Mouse (Mus musculus) stomach, embryonic 16.5 days (tissue): ENCODE results near the gene Itga9. TPM values are rescaled to one million over a fixed set of nuclear protein-coding genes. Genes with fewer than 3 reads are reported as not detected.
A peak's percentile ranks its signal among the peaks of the same experiment; 100 is the strongest.

ENCODE experiments used
- ATAC-seq: fragments of 200-750 bp; cut with Nextera tagmentation; 2 replicates; pipeline ENCODE4 v1.8.0; 2017; ENCODE audit warnings: moderate number of reproducible peaks, moderate TSS enrichment; ENCODE audit not compliant: insufficient read depth, low FRiP score
- H3K27ac ChIP-seq: fragments of 300-500 bp; sonication (generic); 2 replicates; pipeline ENCODE4 v1.5.1; 2014; ENCODE audit warnings: low read length
- H3K27me3 ChIP-seq: fragments of 300-500 bp; sonication (generic); 2 replicates; pipeline ENCODE4 v1.6.1; 2014; ENCODE audit warnings: low read length, control low read depth, mixed read lengths; ENCODE audit not compliant: control insufficient read depth, insufficient read depth
- H3K36me3 ChIP-seq: fragments of 300-500 bp; sonication (generic); 2 replicates; pipeline ENCODE4 v1.6.1; 2014; ENCODE audit warnings: low read length; ENCODE audit not compliant: control insufficient read depth, insufficient read depth
- H3K4me1 ChIP-seq: fragments of 300-500 bp; sonication (generic); 2 replicates; pipeline ENCODE4 v1.6.1; 2014; ENCODE audit warnings: low read length, control low read depth, mixed read lengths; ENCODE audit not compliant: control insufficient read depth, insufficient read depth
- H3K4me2 ChIP-seq: fragments of 300-500 bp; sonication (generic); 2 replicates; pipeline ENCODE4 v1.6.1; 2014; ENCODE audit warnings: low read depth, low read length, mixed read lengths
- H3K4me3 ChIP-seq: fragments of 300-500 bp; sonication (generic); replicated peaks from 2 replicates; pipeline ENCODE4 v1.5.1; 2014; ENCODE audit warnings: mild to moderate bottlenecking, low read length
- H3K9ac ChIP-seq: fragments of 300-500 bp; sonication (generic); 2 replicates; pipeline ENCODE4 v1.6.1; 2014; ENCODE audit warnings: low read length
- H3K9me3 ChIP-seq: fragments of 300-500 bp; sonication (generic); replicated peaks from 2 replicates; pipeline ENCODE4 v1.6.1; 2016; ENCODE audit warnings: low read length, control low read depth; ENCODE audit not compliant: control insufficient read depth
- WGBS: fragments of 180-500 bp; shearing (Covaris S2); extraction: QIAGEN DNeasy Blood & Tissue Kit; methylation state at CpG from one replicate; pipeline ENCODE4 v1.1.7; 2014; 5-methylcytosine and 5-hydroxymethylcytosine counted together
- polyA plus RNA-seq: library from polyadenylated mRNA; unstranded; fragments of >200 nt; fragmentation: Nextera tagmentation; extraction: Ambion mirVana; gene quantifications from 2 replicates; pipeline ENCODE4 v1.2.1, GENCODE M21; 2015

Gene Itga9
- polyA plus RNA-seq, 1 experiment from 2014 or later: 5.5 TPM

DNA sequence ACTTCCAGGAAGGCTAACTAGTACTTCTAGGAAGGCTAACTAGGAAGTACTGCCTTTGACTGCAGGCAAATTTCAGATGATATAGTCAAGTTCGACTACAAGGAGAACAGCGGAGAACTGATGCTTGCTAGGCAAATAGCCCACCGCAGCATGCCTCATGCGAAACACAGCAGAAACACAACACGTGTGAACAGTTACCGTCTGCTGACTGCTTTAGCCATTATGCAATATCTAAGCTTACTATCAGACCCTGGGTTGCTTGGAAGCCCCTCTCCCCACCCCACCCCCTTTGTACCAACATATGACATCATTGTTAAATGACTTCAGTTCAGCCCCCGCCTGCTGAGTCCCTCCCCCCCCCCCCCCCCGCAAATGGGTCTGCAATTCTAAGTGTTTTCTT, 123.7 kb downstream of the Itga9 start:
- no peak overlapping the region for H3K4me2 ChIP-seq
- no peaks in the 10 kb centered on the region for H3K9me3 ChIP-seq
- no peak for ATAC-seq
- no peaks in the 10 kb centered on the region for H3K27me3 ChIP-seq
- no peak overlapping the region for H3K9ac ChIP-seq
- H3K4me3 ChIP-seq: no peak overlapping the region
- H3K4me1 ChIP-seq: peaks cover 8% of the 10 kb centered on the region
- H3K27ac ChIP-seq: 0 out of 2 replicates have a peak overlapping the region, but pooled peaks have one; percentile 15
- H3K36me3 ChIP-seq: no peaks in the 10 kb centered on the region
- WGBS: 76% methylated on average over 8 of the region's 8 CpGs

DNA sequence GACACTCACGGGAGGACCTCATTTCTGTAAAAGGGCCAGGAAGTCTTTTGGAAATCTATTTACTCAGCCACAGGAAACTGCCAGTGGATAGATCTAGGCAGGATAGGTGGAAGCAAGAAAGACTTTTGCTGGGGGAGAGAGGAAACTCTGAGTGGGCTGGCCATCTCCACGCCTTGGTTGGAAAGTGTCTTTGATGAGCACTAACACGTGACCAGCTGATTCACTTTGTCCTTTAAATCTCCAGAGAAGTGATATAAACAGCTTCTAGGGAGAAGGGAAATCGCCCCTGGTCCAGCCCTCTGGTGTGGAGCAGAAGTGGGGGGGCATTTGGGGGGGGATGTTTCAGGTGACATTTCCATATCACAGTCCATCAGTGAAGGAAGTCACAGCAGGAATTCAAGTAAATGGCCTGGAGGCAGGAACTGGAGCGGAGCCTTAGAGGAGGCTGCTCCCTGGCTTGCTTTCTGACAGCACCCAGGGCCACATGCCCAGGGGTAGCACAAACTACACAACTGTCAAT, 124.4 kb downstream of the Itga9 start:
- H3K36me3 ChIP-seq: no peaks in the 10 kb centered on the region
- peak overlapping the region; percentile 72 for H3K27ac ChIP-seq
- H3K4me2 ChIP-seq: no peak overlapping the region
- ATAC-seq: peak; percentile 19; the same call in 1 of the 2 replicates
- no peaks in the 10 kb centered on the region for H3K27me3 ChIP-seq
- no peaks in the 10 kb centered on the region for H3K9me3 ChIP-seq
- peaks cover 8% of the 10 kb centered on the region for H3K4me1 ChIP-seq
- no peak overlapping the region; the same call in 1 of the 2 replicates for H3K9ac ChIP-seq
- 51% methylated on average over 5 of the region's 5 CpGs for WGBS
- no peak overlapping the region for H3K4me3 ChIP-seq

DNA sequence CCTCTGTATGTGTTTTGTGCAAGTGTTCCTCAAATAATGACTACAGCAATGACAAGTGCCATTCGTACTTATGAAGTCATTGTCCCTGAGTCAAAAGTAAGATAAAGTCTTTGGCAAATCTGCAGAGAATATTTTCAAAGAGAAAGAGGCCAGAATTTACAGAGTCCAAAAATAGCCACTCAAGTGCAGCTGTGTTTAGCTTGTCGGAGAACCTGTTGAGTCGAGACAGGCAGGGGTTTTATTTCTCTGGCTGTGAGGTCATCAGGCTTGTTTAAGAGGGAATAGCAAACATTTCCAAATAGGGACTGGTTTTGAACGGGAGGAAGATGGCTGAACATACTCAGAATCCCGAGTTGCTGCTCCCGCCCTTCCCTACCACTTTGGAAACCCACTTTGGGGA, 125.2 kb downstream of the Itga9 start:
- no peaks in the 10 kb centered on the region for H3K27me3 ChIP-seq
- no peaks in the 10 kb centered on the region for H3K36me3 ChIP-seq
- peak overlapping the region; percentile 72 for H3K27ac ChIP-seq
- ATAC-seq: peak; percentile 78; the same call in 1 of the 2 replicates
- no peaks in the 10 kb centered on the region for H3K9me3 ChIP-seq
- no peak overlapping the region for H3K9ac ChIP-seq
- H3K4me3 ChIP-seq: no peak overlapping the region
- H3K4me2 ChIP-seq: no peak overlapping the region
- peaks cover 8% of the 10 kb centered on the region for H3K4me1 ChIP-seq
- 19% methylated on average over 6 of the region's 6 CpGs for WGBS

DNA sequence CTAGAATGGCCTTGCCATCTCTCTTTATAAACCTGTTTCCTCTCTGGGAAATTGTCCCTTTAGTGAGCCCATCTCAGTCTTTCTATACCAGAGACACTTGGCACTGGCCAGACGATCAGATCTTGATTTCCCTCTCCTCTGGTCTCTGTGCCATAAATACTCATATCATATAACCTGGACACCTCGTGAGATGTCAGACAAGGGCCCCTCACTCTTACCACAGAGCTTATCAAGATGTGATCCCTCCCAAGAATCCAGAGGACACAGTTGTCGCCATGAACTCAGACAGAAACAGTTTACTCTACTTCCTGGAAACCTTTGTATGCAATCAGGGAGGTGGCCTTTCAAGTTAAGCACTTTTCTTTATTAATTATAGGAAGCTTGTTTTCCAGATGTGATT, 127.1 kb downstream of the Itga9 start:
- H3K4me3 ChIP-seq: no peak overlapping the region
- peaks cover 17% of the 10 kb centered on the region for H3K4me1 ChIP-seq
- no peaks in the 10 kb centered on the region for H3K36me3 ChIP-seq
- H3K27ac ChIP-seq: no peak overlapping the region
- 62% methylated on average over 3 of the region's 3 CpGs for WGBS
- ATAC-seq: no peak
- no peak overlapping the region for H3K4me2 ChIP-seq
- H3K27me3 ChIP-seq: no peaks in the 10 kb centered on the region
- no peaks in the 10 kb centered on the region for H3K9me3 ChIP-seq
- H3K9ac ChIP-seq: no peak overlapping the region

DNA sequence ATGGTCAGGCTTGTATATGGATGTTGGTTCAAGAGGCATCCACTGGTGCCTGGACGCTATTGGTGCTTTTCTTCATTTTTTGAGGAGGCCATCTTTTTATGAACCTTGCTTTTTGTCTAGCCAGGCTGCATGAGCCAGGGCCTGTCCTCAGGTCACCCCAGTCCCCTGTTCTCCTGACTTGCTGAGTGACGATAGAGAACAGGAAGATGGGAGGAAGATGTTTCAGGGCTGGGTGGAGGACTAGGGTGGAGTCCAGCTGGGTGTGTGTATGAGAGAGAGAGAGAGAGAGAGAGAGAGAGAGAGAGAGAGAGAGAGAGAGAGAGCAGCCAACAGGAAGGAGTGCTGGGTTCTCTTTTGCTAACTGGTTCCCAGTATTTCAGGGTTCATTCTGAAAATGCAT, 130.6 kb downstream of the Itga9 start:
- no peak for ATAC-seq
- H3K27me3 ChIP-seq: no peaks in the 10 kb centered on the region
- peak overlapping the region; percentile 90 for H3K27ac ChIP-seq
- peaks cover 9% of the 10 kb centered on the region for H3K4me1 ChIP-seq
- no peak overlapping the region for H3K4me2 ChIP-seq
- H3K9ac ChIP-seq: no peak overlapping the region
- no peaks in the 10 kb centered on the region for H3K9me3 ChIP-seq
- H3K36me3 ChIP-seq: no peaks in the 10 kb centered on the region
- no peak overlapping the region for H3K4me3 ChIP-seq
- 71% methylated on average over 2 of the region's 2 CpGs for WGBS

GRCm38 (mm10) chr9:118737601-118738137, 131.2 kb downstream of the Itga9 start:
- peak; percentile 93 for ATAC-seq

GRCm38 (mm10) chr9:118738311-118738710, 131.8 kb downstream of the Itga9 start:
- WGBS: 75% methylated on average over 5 of the region's 5 CpGs

More at GRCm38 (mm10) chr9:118737601-118738137, 131.2 kb downstream of the Itga9 start:
- Histone ChIP-seq H3K27me3 (no peaks in the 10 kb centered on the region), H3K9me3 (no peaks in the 10 kb centered on the region), H3K9ac (no peak overlapping the region), H3K4me1 (peaks cover 9% of the 10 kb centered on the region), H3K27ac (peak overlapping the region; percentile 90), H3K4me3 (no peak overlapping the region), H3K36me3 (no peaks in the 10 kb centered on the region), H3K4me2 (no peak overlapping the region)
- WGBS: 14% methylated on average over 9 of the region's 9 CpGs

DNA sequence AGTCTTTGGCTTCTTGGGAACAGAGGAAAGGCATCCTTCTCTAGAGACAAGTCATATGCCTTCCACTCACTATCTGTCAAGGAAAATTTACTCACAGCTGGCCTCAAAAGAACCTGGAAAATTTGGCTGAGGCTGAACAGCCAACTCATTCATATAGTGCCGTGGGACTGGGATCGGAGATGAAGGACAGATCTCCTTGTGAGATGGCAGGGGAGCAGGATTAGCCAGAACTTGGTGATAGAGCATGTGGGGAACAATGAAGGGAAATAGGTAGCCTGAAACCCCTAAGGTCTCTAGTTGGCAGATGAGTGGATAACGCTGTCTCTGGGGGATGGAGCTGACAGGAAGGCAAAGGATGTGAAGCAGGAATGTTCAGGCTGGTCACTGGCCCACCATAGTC, 132.6 kb downstream of the Itga9 start:
- no peaks in the 10 kb centered on the region for H3K9me3 ChIP-seq
- WGBS: 73% methylated on average over 3 of the region's 3 CpGs
- no peak for ATAC-seq
- H3K4me1 ChIP-seq: peaks cover 9% of the 10 kb centered on the region
- no peaks in the 10 kb centered on the region for H3K36me3 ChIP-seq
- no peak overlapping the region for H3K9ac ChIP-seq
- H3K27ac ChIP-seq: no peak overlapping the region
- H3K4me2 ChIP-seq: no peak overlapping the region
- no peaks in the 10 kb centered on the region for H3K27me3 ChIP-seq
- no peak overlapping the region for H3K4me3 ChIP-seq

More at GRCm38 (mm10) chr9:118738311-118738710, 131.8 kb downstream of the Itga9 start:
- Histone ChIP-seq H3K4me1 (peaks cover 9% of the 10 kb centered on the region), H3K36me3 (no peaks in the 10 kb centered on the region), H3K9ac (no peak overlapping the region), H3K27me3 (no peaks in the 10 kb centered on the region), H3K4me3 (no peak overlapping the region), H3K9me3 (no peaks in the 10 kb centered on the region), H3K4me2 (no peak overlapping the region), H3K27ac (peak overlapping the region; percentile 60; the same call in 1 of the 2 replicates)
- no peak for ATAC-seq

DNA sequence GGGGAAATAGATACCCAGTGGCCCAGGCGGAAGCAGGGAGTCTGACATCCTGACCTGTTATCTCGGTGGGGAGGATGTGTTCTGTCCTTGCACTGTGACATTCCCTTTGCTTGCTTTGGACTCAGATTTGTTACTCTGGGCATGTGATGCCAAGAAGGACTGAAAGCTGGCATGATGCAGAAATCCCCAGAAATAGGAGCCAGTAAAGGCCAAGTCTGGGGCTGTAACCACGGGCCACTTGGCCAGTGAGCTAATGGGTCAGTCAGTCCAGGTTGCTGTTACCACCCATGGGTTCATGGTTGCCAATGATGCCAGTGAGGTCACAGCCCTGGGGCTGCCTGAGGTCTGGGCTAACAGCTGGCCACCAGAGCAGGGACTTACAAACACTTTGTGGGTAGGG, 133.2 kb downstream of the Itga9 start:
- Histone ChIP-seq H3K27me3 (no peaks in the 10 kb centered on the region), H3K4me2 (no peak overlapping the region), H3K4me1 (peaks cover 9% of the 10 kb centered on the region), H3K27ac (no peak overlapping the region), H3K36me3 (0 out of 2 replicates have a peak, but pooled peaks cover 3% of the 10 kb centered on the region), H3K9me3 (no peaks in the 10 kb centered on the region), H3K9ac (no peak overlapping the region), H3K4me3 (no peak overlapping the region)
- WGBS: 87% methylated on average over 3 of the region's 3 CpGs
- ATAC-seq: no peak
